Mouse (Mus musculus) B cell, adult (primary cell): ENCODE measurements around the gene Shq1. TPM values are rescaled to one million over a fixed set of nuclear protein-coding genes. Genes with fewer than 3 reads are reported as not detected.

Experiments used
- total RNA-seq: library from RNA; stranded (reverse); gene quantifications from 4 replicates; pipeline ENCODE4 v1.2.4, GENCODE M21; 2023; ENCODE audit not compliant: inconsistent age

The Shq1 gene
- total RNA-seq: 7.0 to 10.4 TPM (median 8.8 TPM) in 4 replicates

DNA sequence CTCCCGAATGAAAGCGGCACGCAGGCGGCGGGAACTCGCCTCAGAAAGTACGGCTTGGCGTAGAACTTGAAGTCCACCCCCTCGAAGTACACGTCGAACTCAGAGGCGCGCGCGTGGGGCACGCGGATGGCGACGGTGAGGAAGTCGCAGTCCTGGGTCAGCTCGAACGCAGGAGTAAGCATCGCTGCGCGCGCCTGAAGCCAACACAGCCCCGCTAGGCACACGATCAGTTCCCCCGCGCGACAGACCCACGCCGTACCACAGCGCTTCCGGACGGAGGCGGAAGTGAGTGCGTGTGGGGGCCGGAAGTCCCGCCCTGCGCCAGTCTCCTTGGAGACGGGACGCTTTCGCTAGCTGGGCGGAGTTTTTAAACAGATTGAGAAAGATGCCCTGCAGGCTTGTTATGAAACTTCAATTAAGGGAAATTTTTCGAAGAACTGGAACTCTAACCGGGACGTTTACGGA is at the start of gene Shq1:
Gene Shq1 (minus strand): TSS at position 278 of the 465 bp plus-strand sequence.

DNA sequence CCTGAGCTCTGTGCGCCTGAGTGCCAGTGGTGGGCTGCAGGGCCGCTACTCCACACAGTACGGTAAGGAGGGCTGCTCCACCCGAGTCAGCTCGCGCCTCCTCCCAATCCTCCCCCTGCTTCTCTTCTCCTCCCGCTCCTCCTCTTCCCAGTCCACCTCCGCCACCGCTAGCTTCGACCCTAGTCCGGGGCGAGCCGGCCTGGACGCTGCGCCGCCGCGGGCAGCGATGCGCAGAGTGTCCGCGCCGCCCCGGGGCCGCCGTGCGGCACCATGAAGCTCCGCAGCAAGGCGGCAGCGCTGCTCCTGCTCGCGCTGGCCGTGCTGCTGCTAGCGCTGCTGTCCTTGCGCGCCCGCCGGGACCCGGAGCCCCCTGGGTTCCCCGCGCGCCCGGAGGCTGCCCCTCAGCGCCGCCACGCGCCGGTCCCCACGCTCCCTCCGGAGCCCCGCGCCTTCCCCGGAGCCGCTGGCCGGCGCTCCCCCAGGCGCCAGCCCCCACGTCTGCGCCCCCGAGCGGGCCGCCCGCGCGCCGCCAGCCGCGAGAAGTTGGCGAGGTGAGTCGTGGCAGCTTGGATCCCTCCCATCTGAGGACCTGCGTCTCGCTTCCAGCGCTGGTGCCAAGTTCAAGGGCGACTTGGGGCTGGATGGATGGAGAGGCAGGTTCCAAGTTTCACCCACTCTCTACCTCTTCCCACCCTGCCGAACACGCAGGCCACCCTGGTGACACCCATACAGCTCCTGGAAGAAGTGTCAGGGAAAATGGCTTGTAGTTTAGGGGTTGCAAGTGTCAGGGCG is 33.8 kb upstream of the Shq1 start, which contains the start of gene Gxylt2:
Gene Gxylt2 (plus strand): TSS at position 161 of the 792 bp plus-strand sequence.

Other genes with a start within 250 kb of the Shq1 start
- 0.06 to 0.12 TPM in 2 of 4 replicates, not detected in the others for gene Gxylt2, start 33.6 kb upstream of the Shq1 start, total RNA-seq
- 73.0 to 95.0 TPM (median 84.7 TPM) in 4 replicates for gene Ppp4r2, start 162.5 kb upstream of the Shq1 start, total RNA-seq